Mouse (Mus musculus) heart, postnatal 25 days (tissue): ENCODE measurements around the gene Enpp1. TPM values are rescaled to one million over a fixed set of nuclear protein-coding genes. Genes with fewer than 3 reads are reported as not detected.

Experiments used
- DNase-seq: peaks from one replicate; pipeline ENCODE4 v3.0.0; 2022; ENCODE audit warnings: low spot score
- intact Hi-C: fragments of 180-260 bp; cut with DNase I; formaldehyde crosslinking; loops from one replicate; pipeline ENCODE4 v1.15.1; 2025
- total RNA-seq, 2 experiments: library from RNA; stranded (reverse); gene quantifications; 2 replicates each; pipeline ENCODE4 v1.2.3; 2021

The Enpp1 gene
- total RNA-seq, 2 experiments from 2014 or later = 6.3 to 6.5 TPM

DNA sequence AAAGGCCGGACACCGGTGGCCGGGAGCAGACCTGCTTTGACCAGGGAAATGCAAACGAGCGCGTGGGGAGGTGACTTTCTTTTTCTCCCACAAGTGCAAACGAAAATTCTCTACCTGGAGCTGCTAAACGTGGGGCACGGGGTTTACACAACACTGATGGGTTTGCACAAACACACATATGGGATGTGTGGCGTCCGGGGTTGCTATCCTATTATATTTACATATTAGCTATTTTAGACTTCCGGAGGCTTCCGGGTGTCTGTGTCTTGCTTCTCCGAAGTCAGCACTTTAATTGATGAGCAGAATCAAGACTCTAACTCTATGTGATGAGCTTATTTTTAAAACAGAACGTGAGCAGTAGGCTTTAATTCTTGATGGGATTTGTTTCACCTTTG, 405 bp upstream of the Enpp1 start:
- intact Hi-C loops = loop anchor here (5.0 kb wide), 1 partner anchor 155 kb away; the partner anchor contains the start of gene Med23
- no peak for DNase-seq

DNA sequence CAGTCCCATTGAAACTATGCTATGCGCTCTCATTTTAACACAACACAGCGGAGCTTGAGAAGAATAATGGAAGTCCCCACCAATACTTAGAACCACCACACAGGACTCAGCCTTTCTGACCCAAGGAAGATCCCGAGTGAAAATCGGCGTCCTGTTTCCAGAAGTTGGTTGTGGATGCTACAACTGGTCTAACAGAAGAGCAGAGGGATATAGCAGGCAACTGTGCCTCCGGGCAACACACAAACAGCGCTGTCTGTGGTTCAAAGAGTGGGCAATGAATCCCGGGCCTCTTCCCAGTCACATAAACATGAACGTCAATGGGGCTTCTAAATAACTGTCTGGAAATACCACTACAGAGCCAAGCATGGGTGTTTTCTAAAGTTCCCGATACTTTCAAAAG, 888 bp downstream of the Enpp1 start:
- DNase-seq = no peak
- intact Hi-C loops = loop anchor here (5.0 kb wide), 1 partner anchor 156 kb away; the partner anchor contains the start of gene Med23

DNA sequence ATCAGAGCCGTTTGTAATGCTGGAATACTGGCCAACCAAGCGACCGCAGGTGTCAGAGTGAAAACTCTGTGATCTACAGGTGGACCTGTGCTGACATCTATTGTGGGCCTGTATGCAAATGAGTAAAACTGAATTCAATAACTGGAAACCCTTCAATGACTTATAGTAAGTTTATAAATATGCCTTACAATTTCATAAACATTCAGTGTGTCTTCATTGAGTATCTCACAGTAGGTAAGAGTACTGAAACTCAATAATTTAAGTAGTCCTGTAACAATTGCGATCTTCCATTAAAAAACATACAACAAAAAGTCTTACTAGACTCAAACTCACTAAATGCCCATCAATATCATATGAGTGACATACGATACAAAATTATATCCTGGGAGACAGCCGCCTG, 1.6 kb downstream of the Enpp1 start:
- no peak for DNase-seq
- intact Hi-C loops = loop anchor here (5.0 kb wide), 1 partner anchor 157 kb away; the partner anchor contains the start of gene Med23

DNA sequence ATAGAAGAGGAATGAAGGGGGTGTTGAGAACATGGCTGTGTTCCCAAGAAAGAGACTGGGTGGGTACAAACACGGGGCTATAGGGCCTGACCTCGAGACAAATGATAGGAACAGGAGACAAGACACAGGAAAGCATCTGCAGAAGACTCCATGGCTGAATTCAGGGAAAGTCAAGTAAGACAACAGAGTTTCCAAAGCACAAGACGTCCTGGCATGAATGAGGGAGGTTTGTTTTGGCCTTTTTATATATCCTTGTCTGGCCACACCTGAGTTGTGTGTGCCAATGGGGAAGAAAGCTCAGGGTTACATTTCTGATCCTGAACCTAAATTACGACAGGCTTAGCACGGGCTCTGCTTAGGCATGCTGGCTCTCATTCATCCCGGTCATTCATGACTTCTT, 4.2 kb downstream of the Enpp1 start:
- intact Hi-C loops = no loop called here
- no peak for DNase-seq

DNA sequence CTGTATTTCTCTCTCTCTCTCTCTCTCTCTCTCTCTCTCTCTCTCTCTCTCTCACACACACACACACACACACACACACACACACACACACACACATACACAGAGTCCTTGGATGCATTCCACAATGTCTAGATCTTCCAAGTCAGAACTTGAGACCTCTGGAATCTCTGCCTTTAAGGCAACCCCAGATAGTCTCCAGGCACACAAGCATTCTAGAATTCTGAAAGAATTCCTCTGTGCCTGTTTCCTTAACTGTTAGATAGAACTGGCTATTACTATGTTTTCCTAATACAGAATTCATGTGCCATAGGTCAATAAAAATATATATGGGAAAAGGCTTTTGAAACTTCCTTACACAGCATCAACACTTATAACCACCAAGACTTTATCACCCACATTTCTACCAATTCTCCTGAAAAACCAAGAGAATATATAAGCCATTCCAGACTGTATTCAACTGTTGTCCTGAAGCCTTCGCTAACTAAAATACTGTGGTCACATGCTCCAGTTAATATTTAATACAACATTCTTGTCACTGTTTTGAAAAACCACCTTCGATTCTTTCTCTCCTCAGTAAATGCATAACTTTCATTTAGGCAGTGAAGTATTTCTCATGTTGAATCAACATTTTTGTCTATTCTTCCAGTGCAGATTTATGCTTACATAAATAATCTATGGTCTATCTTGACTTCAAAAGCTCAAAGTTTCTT, 5.4 kb downstream of the Enpp1 start:
- intact Hi-C loops = no loop called here
- no peak for DNase-seq

DNA sequence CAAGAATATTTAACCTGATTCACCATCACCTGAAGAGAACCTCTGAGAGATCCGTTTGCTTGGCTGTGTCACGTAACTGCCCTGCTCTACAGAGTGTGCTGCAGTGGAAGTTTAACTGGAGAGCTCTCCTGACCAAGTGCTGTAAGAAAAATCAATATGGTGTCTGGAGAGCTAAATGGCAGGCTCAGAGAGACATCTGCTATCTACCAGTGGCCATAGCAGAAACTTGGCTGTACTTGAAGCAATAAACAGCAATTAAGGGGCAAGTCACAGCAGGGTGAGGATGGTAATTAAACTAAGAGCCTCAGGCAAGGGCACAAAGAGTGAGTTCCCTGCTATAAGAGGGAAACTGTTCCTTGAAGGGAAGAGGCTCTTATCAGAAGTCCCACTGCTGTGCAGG, 9.3 kb downstream of the Enpp1 start:
- DNase-seq = no peak
- intact Hi-C loops = no loop called here

DNA sequence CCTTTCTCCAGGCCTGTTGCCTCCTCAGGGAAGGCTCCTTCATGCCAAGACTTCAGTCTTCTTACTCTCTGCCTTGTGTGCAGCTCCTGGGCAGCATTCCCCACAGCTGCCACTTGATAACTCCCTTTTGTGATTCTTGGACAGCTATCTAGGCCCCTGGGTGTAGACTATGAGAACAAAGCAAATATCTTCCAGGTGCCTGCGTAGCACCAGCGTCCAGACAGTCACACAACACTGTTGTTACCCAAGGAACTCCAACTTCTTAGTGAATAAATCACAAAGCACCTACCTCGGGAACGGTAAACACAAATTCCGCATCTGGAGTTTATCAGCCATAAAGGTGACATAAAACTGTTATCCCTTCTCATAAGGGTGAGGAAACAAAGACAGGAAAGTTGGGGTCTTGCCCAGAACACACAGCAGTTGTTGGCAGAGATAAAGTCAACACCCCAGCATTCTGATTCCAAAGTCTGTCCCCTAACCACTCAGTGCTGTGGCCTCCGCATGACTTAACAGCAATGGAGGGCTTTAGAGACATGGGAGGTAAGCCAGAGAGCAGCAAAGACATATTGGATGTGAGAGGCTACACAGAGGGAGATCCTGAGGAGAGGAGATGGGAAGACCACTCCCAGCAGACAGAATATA, 13.7 kb downstream of the Enpp1 start:
- intact Hi-C loops = no loop called here
- no peak for DNase-seq

DNA sequence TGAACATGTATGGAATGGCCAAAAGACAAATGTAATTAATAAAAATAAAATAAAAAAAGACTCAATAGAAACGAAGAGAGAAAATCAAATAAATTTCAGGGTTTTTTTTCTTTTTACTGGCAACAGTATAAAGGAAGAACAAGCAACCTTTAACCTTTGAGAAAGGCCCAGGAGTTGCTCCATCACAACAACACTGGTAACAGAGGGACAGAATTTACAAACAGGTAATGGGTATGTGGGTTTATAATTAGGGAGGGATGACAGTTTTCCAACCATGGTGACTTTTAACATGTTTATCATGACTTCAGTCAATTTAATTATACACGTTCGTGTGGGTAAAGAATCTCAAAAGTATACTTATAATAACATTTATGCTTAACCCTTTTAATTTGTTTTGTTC, 15.2 kb downstream of the Enpp1 start:
- intact Hi-C loops = no loop called here
- DNase-seq = no peak

DNA sequence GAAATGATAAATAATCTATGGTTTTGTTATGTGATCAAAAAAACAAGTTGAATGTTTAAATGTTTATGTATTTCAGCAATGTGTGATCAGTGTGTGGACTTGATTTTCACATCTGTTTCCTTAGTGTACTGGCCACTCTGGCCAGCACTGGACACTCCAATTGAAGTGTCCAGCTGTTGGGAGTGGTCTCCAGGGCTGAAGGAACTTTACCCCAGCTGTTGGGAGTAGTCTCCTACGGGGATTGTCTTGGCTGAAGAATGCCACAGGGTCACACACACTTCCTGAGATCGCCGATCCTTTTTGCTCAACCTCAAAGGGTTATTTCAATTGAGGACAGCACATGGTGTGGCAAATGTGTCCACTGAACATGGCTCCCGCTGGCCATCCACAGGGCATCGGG, 16.2 kb downstream of the Enpp1 start:
- DNase-seq = no peak

DNA sequence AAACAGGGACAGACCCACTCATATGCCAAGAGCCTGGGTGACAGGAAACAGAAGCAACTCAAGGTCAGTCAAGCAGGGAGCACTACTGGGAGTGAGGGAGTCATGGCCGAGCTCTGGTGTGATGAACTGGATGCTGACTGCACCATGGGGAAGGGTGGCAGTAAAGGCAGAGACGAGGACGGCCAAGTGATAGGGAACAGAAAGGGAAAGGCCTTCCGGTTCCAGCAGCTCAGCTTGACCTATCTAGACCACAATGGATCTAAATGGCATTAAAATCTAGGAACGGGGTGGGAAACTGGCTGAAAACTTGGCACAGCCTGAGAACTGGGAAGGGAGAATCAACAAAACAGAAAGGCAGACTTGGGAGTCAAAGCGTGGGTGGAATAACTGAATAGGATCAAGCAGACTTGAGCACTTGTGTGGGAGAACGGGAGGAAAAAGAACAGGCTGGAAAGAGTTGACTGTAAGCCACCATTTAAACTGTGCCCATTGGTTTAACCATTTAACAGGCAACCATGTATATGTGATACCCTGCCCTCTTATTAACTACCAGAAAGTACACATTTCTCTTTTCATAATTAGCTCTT, 29.3 kb downstream of the Enpp1 start:
- intact Hi-C loops = no loop called here
- DNase-seq = no peak

More for the DNA sequence above, 16.2 kb downstream of the Enpp1 start:
- intact Hi-C loops = no loop called here

DNA sequence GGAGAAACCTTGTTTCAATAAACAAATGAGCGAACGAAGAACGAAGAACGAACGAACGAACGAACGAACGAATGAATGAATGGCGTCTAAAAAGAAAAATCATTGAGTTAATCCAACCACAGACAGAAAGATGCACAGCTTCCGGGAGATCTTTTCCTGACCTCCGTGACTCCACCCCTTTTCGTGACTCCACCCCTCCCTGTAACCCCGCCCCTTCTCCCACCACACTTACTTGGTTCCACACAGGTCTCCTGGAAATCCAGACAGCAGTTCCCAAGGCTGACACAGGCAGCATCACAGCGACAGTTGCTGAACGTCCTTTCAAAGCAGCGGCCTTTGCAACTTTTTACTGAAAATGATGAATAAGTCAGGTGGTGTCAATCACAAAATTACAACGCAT, 34.3 kb downstream of the Enpp1 start:
- no peak for DNase-seq
- intact Hi-C loops = no loop called here

DNA sequence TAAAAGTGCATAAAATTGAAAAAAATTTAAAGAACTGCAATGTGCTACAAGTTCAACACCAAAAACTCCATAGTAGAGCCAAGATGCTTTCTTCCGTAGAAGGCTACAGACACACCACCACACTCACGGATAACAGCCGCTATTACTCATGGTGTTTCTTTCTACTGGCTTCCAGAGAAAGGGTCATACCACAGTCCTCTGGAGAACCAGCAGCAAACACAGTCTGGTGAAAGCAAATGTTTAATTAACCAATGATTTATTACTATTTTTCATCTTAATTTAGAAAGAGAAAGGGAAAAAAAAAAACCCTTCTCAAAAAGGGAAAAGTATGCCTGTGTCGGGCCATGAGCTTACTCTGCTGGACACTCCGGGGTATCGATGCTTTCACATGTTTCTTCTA, 37.7 kb downstream of the Enpp1 start:
- no peak for DNase-seq
- intact Hi-C loops = no loop called here

DNA sequence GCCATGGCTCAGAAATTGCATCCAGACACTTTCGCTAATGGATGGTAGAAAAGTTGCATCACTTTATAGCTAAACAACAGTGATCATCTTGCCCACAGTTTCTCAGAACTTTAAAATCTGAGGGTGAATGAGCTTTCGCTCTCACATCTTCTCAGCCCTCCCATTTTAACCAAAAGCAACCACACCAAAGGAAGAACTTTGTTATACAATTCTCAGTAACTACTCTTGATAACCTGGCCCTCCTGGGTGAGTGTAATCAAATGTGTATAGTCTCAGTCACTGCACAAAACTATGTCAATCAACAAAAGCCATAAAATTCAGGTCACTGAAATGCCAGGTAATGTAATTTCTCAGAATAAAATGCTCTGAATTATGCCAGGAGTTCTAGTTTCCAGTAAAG, 39.0 kb downstream of the Enpp1 start:
- intact Hi-C loops = no loop called here

DNA sequence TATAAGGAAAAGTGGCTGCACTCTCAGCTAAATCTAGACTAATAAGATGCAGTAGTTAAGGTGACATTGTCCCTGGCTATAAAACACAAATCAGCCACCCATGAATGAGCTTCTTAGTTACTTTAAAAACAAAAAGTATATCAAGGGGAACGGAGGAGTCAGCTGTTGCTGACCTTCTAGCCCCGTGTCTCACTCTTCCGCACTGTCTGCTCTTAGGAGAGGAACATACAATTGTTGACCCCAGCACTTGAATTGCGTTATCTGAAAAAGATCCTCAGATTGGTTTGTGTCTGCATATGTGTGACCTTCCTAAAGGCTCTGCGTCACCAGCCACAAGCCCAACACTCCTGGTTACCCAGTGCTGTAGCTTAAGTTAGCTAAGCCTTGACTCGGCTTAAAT, 41.4 kb downstream of the Enpp1 start:
- DNase-seq = no peak
- intact Hi-C loops = no loop called here

More for the DNA sequence above, 39.0 kb downstream of the Enpp1 start:
- no peak for DNase-seq

DNA sequence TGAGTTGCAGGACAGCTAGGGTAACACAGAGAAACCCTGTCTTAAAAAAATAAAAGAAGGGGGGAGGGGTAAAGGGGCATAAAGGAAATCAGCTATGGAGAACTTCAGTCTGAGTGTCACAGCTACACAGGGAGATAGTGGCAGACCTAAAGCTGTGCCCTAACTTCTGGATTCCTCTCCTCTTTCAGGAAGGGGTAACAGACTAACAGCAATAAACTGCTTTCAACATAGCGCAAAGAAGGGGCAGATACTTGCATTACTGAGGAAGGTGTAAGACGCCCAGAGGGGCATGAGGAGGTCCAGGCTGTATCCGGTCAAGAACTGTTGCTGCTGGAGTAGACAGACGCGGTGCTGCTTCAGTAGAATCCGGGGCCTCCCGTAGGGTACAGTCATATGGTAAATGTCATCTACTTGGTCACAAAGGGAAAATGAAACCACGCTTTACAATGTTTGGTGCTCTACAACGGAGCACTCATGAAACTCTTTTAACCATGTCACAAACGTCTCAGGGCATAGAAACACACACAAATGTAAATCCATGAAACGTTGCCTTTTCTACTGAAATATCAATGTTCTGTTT, 60.9 kb downstream of the Enpp1 start:
- intact Hi-C loops = no loop called here
- no peak for DNase-seq

DNA sequence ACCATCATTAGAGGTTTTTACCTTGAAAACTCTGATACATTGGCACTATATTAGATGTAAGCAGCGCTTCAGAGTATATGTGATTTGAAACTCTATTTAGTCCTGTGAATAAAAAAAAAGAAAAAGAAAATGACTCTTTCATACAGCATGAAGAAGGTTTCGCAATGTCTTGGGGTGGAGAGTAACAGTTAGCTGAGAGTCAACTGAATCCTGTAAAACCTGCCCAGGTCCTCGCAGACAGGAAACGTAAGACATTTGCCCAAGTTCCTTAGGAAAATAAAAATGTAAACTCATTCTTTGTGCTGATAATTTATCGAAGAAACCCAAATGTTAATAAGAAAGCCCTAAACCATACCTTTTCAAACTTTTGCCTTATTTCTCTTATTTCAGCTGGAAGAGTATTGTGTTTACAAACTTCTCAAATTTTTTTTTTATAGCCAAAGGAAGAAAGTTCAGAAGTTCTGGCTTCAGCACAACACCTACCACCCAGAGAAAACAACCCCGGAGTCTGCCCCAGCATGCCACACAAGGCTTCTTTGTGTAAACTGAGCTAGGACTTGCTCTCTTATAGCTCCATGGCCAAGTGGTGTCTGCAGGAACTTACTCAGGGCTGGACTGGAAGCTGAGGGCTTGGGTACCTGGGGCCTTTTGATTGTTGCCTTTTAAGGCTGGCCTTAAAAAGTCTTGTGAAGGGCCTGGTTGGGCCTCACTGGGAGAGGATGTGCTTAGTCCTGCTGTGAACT, 63.8 kb downstream of the Enpp1 start:
- intact Hi-C loops = no loop called here
- DNase-seq = no peak

DNA sequence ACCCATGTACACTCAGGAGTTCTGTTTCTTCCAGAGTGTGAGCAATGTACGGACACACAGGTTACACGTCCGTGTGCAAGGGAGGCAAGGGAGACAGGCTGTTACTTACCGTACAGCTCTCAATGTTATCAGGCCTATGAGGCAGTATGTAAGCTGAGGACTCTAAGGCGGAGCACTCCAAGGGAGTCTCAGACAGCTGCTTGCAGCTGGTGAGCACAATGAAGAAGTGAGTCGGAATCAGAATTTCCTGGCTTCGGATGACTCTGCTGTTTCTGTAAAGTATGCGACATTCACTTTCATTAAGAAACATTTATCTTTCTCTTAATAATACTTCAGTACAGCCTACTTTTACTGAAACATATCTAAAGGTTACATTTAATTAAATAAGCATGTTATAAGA, 66.8 kb downstream of the Enpp1 start:
- intact Hi-C loops = no loop called here
- DNase-seq = no peak

DNA sequence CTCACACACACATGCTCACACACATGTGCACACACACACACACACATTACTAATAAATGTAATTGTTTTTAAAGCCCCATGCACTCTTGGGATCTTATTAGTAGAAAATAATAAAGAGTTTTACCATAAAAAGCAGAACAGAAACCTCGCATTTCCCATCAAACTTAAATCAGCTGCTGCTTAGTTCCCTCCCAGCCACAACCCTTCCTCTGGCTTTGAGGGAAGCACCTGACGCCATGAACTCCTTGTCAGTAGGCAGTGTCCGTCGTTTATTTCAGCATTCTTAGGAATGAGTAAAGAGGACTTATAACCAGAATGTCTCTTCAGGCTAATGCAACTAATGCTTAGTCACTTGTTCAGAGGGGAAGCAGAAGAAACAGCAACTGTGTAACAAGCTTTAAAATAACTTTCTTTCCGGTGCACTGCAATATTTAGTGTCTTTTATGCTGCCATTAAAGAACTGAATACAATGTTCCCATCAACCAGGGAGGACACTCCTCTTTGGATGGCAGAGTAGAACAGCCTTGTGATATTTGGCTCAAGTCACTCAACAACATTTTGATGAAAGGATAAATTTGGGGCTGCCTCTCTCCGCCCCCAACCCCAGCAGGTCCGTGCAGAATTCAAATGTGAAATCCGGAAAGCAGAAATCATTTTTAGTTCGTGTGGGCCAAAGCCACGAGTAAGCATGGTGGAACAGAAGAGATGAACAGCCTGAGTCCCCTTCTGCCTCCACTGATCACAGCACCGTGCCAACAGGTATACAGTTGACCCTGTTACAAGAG, 69.0 kb downstream of the Enpp1 start:
- intact Hi-C loops = no loop called here

DNA sequence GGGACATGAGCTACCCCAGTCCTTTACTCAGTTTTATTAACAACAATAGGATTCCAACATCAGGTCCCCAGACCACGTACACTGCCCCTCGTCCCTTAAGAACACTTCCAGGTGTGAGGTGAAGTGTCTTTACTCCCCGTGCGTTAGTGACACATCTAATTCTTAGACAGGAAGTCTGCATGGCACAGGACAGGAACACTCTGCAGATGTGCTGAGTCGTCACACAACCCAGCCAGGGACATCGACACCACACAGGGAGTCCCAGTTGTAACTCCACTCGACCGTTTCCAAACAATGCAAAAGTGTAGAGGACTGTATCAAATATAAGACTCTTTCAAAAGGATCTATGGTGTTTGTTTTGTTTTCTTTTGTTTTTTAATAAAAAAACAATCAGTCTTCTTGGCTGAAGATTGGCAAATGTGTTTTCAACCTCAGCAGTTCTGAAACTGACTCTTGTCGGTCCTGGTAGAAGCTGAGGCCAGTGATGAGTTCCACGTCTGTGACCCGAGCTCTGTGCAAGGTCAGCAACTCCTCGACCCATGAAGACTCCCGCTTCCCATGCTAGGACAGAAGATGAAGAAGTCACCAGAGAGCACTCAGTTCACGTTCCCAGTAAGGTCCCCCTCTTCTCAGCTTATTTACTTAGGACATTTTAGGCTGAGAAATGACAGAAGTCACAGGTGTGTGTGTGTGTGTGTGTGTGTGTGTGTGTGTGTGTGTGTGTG, 70.4 kb downstream of the Enpp1 start:
- intact Hi-C loops = no loop called here
- DNase-seq = no peak

More for the DNA sequence above, 69.0 kb downstream of the Enpp1 start:
- DNase-seq = no peak
